Mouse (Mus musculus) testis, adult 2 months (tissue): ENCODE measurements around the gene 4933405L10Rik.

ENCODE experiments used
- CTCF ChIP-seq: fragments of 200-500 bp; IDR thresholded peaks from 2 replicates; pipeline ENCODE4 v1.5.1; 2012; ENCODE audit warnings: low read depth, mild to moderate bottlenecking, inconsistent platforms, low read length, moderate library complexity; ENCODE audit not compliant: control insufficient read depth, insufficient read depth, insufficient replicate concordance
- POLR2A ChIP-seq: fragments of 200-500 bp; IDR thresholded peaks from 2 replicates; pipeline ENCODE4 v1.6.1; 2012; ENCODE audit warnings: low read depth, mild to moderate bottlenecking, inconsistent platforms, low read length, moderate library complexity; ENCODE audit not compliant: control insufficient read depth

GRCm38 (mm10) chr8:105685796-105686308, 21.6 kb upstream of the 4933405L10Rik start, which contains the start of gene Carmil2:
- no peak for TF ChIP-seq POLR2A
- peak; percentile 70; the same call in 1 of the 2 replicates for TF ChIP-seq CTCF
